Mouse (Mus musculus) stomach, embryonic 16.5 days (tissue): Measurements from ENCODE around the gene Egfl8. TPM values are rescaled to one million over a fixed set of nuclear protein-coding genes. Genes with fewer than 3 reads are reported as not detected.

Experiments used
- ATAC-seq: fragments of 200-750 bp; cut with Nextera tagmentation; 2 replicates; pipeline ENCODE4 v1.8.0; 2017; ENCODE audit warnings: moderate number of reproducible peaks, moderate TSS enrichment; ENCODE audit not compliant: insufficient read depth, low FRiP score
- H3K27ac ChIP-seq: fragments of 300-500 bp; sonication (generic); 2 replicates; pipeline ENCODE4 v1.5.1; 2014; ENCODE audit warnings: low read length
- H3K27me3 ChIP-seq: fragments of 300-500 bp; sonication (generic); 2 replicates; pipeline ENCODE4 v1.6.1; 2014; ENCODE audit warnings: low read length, control low read depth, mixed read lengths; ENCODE audit not compliant: control insufficient read depth, insufficient read depth
- H3K36me3 ChIP-seq: fragments of 300-500 bp; sonication (generic); 2 replicates; pipeline ENCODE4 v1.6.1; 2014; ENCODE audit warnings: low read length; ENCODE audit not compliant: control insufficient read depth, insufficient read depth
- H3K4me1 ChIP-seq: fragments of 300-500 bp; sonication (generic); 2 replicates; pipeline ENCODE4 v1.6.1; 2014; ENCODE audit warnings: low read length, control low read depth, mixed read lengths; ENCODE audit not compliant: control insufficient read depth, insufficient read depth
- H3K4me2 ChIP-seq: fragments of 300-500 bp; sonication (generic); 2 replicates; pipeline ENCODE4 v1.6.1; 2014; ENCODE audit warnings: low read depth, low read length, mixed read lengths
- H3K4me3 ChIP-seq: fragments of 300-500 bp; sonication (generic); replicated peaks from 2 replicates; pipeline ENCODE4 v1.5.1; 2014; ENCODE audit warnings: mild to moderate bottlenecking, low read length
- H3K9ac ChIP-seq: fragments of 300-500 bp; sonication (generic); 2 replicates; pipeline ENCODE4 v1.6.1; 2014; ENCODE audit warnings: low read length
- H3K9me3 ChIP-seq: fragments of 300-500 bp; sonication (generic); replicated peaks from 2 replicates; pipeline ENCODE4 v1.6.1; 2016; ENCODE audit warnings: low read length, control low read depth; ENCODE audit not compliant: control insufficient read depth
- WGBS: fragments of 180-500 bp; shearing (Covaris S2); extraction: QIAGEN DNeasy Blood & Tissue Kit; methylation state at CpG from one replicate; pipeline ENCODE4 v1.1.7; 2014; 5-methylcytosine and 5-hydroxymethylcytosine counted together
- polyA plus RNA-seq: library from polyadenylated mRNA; unstranded; fragments of >200 nt; fragmentation: Nextera tagmentation; extraction: Ambion mirVana; gene quantifications from 2 replicates; pipeline ENCODE4 v1.2.1, GENCODE M21; 2015

The Egfl8 gene
- polyA plus RNA-seq, 1 experiment from 2014 or later = 3.5 TPM

GRCm38 (mm10) chr17:34652546-34652945 lies 36.8 kb upstream of the Egfl8 start:
- H3K4me3 ChIP-seq = no peak overlapping the region
- 91% methylated on average over 10 of the region's 10 CpGs for WGBS

GRCm38 (mm10) chr17:34651507-34652221 lies 35.9 kb upstream of the Egfl8 start:
- 48% methylated on average over 19 of the region's 19 CpGs for WGBS

More at GRCm38 (mm10) chr17:34652546-34652945, 36.8 kb upstream of the Egfl8 start:
- H3K36me3 ChIP-seq = peaks cover 21% of the 10 kb centered on the region; the same call in 1 of the 2 replicates
- H3K9ac ChIP-seq = no peak overlapping the region
- no peak overlapping the region for H3K4me2 ChIP-seq
- H3K27me3 ChIP-seq = no peaks in the 10 kb centered on the region
- no peak for ATAC-seq
- peaks cover 34% of the 10 kb centered on the region for H3K4me1 ChIP-seq
- H3K9me3 ChIP-seq = no peaks in the 10 kb centered on the region
- H3K27ac ChIP-seq = no peak overlapping the region

DNA sequence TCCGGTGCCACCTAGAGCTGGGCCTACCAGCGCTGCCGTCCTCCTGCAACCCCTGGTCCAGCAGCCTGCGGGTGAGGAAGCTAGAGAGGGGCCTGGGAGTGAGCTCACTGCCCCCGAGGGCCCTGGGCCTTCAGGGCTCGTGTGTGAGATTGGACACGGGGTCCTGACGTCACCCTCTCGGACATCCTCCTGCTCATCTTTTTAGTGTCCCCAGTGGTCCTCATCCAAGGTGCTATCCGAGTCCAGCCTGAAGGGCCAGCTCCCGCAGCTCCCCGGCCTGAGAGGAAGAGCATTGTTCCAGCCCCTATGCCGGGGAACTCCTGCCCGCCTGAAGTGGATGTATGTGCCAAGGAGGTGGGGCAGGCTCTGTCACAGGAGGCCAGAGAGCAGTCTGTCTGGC lies 35.0 kb upstream of the Egfl8 start:
- Histone ChIP-seq H3K4me3 (no peak overlapping the region), H3K4me2 (no peak overlapping the region), H3K27ac (no peak overlapping the region), H3K27me3 (no peaks in the 10 kb centered on the region), H3K9me3 (no peaks in the 10 kb centered on the region), H3K4me1 (peaks cover 25% of the 10 kb centered on the region), H3K9ac (no peak overlapping the region), H3K36me3 (peaks cover 21% of the 10 kb centered on the region; the same call in 1 of the 2 replicates)
- 95% methylated on average over 14 of the region's 14 CpGs for WGBS
- ATAC-seq = no peak

More at GRCm38 (mm10) chr17:34651507-34652221, 35.9 kb upstream of the Egfl8 start:
- H3K27me3 ChIP-seq = no peaks in the 10 kb centered on the region
- no peak for ATAC-seq
- H3K4me3 ChIP-seq = no peak overlapping the region
- H3K27ac ChIP-seq = no peak overlapping the region
- H3K36me3 ChIP-seq = peaks cover 21% of the 10 kb centered on the region; the same call in 1 of the 2 replicates
- no peak overlapping the region for H3K4me2 ChIP-seq
- no peaks in the 10 kb centered on the region for H3K9me3 ChIP-seq
- peaks cover 31% of the 10 kb centered on the region for H3K4me1 ChIP-seq
- H3K9ac ChIP-seq = no peak overlapping the region

DNA sequence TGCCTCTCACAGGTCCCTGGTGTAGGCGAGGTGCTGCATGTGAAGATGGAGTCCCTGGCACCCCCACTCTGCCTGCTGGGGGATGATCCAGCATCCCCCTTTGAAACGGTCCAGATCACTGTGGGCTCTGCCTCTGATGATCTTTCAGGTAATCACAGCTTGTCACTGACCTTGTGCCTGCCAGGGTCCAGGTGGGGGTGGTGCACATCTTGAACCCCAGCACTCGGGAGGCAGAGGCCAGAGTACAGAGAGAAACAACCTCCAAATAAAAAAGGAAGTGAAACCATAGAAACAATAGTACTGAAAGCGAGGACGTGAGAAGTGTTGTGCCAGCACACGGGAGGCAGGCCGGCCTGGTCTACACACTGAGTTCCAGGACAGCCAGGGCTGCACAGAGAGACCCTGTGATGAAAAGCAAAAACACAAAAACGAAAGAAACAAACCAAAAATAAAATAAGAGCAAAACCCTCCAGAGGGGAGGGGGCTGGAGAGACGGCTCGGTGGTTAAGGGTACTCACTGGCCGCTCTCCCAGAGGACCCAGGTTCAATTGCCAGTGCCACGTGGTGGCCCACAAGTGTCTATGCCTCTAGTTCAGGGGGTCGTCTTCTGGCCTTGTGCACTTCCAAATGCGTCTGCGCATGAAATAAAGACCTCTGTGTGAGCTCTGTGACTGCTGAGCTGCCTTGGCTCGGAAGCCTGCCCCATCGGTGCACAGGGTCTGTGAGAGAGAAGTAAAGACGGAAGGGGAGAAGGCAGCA lies 33.5 kb upstream of the Egfl8 start:
- no peak for ATAC-seq
- no peaks in the 10 kb centered on the region for H3K27me3 ChIP-seq
- H3K36me3 ChIP-seq = peaks cover 21% of the 10 kb centered on the region; the same call in 1 of the 2 replicates
- no peaks in the 10 kb centered on the region for H3K9me3 ChIP-seq
- WGBS = 87% methylated on average over 18 of the region's 18 CpGs
- no peak overlapping the region for H3K4me3 ChIP-seq
- no peak overlapping the region for H3K27ac ChIP-seq
- peak overlapping the region; percentile 2; the same call in 1 of the 2 replicates for H3K9ac ChIP-seq
- peaks cover 20% of the 10 kb centered on the region for H3K4me1 ChIP-seq
- no peak overlapping the region for H3K4me2 ChIP-seq

GRCm38 (mm10) chr17:34648141-34648890 lies 32.5 kb upstream of the Egfl8 start:
- Histone ChIP-seq H3K9me3 (no peaks in the 10 kb centered on the region), H3K4me2 (peak overlapping the region; percentile 91), H3K27ac (no peak overlapping the region), H3K27me3 (no peaks in the 10 kb centered on the region), H3K9ac (peak overlapping the region; percentile 97; the same call in 1 of the 2 replicates), H3K4me3 (peak overlapping the region; percentile 99), H3K36me3 (0 out of 2 replicates have a peak, but pooled peaks cover 16% of the 10 kb centered on the region), H3K4me1 (peaks cover 18% of the 10 kb centered on the region)
- WGBS = 83% methylated on average over 16 of the region's 16 CpGs
- ATAC-seq = no peak

DNA sequence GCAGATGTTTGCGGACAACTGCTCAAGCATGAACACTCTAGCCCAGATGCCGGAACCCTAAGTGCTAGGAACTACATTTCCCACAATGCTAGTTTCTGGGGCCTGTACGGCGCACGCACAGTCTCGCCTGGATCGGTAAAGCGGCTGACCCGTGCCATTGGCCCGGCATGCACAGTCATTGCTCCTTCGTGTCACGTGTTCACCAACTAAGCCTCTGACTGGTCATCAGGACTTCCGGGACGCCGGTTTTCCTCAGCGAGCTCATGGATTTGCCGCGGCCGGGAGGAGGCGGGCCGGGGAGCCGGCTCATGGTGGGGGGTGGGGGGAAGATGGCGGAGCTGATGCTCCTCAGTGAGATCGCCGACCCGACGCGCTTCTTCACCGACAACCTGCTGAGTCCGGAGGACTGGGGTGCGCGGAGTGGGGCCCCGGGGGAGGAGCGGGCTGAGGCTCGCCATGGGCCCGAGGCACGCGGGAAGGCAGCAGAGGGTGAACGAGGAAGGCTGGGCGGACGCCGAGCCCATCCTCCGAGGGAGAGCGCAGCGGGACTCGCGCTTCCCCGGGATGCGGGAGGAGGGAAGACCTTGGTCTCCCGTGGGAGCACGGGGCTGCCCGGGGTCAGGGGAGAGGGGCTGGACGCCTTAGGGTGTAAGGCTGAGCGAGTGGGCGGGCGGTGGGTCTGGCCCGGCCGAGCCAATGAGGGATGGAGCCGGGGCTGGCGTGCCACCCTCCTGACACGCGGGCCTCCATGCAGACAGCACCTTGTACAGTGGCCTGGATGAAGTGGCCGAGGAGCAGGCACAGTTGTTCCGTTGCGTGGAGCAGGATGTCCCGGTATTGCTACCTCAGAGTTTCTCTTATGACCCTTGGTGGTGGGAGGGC lies 31.4 kb upstream of the Egfl8 start, which contains the start of gene Atf6b:
Atf6b (plus strand) TSS at position 241 of the 882 bp plus-strand sequence.
- peak within 1 kb of the TSS; percentile 97 for H3K9ac ChIP-seq
- H3K4me1 ChIP-seq = peaks cover 18% of the 10 kb centered on the region
- H3K4me3 ChIP-seq = peak within 1 kb of the TSS; percentile 99
- no peaks in the 10 kb centered on the region for H3K27me3 ChIP-seq
- peak within 1 kb of the TSS; percentile 74 for H3K27ac ChIP-seq
- WGBS = under 1% methylated on average over 66 of the region's 66 CpGs
- peak; percentile 97 for ATAC-seq
- no peaks in the 10 kb centered on the region for H3K9me3 ChIP-seq
- 0 out of 2 replicates have a peak, but pooled peaks cover 16% of the 10 kb centered on the region for H3K36me3 ChIP-seq
- H3K4me2 ChIP-seq = peak within 1 kb of the TSS; percentile 91

DNA sequence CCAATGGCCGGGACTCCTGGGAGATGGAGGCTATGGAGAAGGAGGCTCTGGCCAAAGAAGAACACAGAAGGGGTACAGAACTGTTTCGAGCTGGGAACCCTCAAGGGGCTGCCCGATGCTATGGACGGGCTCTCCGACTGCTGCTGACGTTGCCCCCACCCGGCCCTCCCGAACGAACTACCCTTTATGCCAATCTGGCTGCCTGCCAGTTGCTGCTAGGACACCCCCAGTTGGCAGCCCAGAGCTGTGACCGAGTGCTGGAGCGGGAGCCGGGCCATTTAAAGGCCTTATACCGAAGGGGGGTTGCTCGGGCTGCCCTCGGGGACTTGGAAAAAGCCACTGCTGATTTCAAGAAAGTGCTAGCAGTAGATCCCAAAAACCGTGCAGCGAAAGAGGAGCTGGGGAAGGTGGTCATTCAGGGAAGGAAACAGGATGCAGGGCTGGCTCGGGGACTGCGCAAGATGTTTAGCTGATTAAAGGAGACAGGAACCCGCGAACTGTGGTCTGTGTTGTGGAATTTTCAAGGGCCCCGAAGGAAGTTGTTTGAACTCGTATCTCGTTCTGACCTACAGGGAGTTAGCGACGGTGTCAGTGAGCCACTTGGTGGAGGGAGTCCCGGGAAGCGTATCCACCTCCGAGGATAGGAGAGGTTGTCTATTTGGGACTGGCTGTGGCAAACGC lies 30.2 kb upstream of the Egfl8 start:
- Histone ChIP-seq H3K4me1 (peaks cover 23% of the 10 kb centered on the region), H3K27me3 (no peaks in the 10 kb centered on the region), H3K36me3 (0 out of 2 replicates have a peak, but pooled peaks cover 10% of the 10 kb centered on the region), H3K4me3 (no peak overlapping the region), H3K9me3 (no peaks in the 10 kb centered on the region), H3K4me2 (no peak overlapping the region; the same call in 1 of the 2 replicates), H3K9ac (no peak overlapping the region), H3K27ac (no peak overlapping the region)
- WGBS = 84% methylated on average over 30 of the region's 30 CpGs
- ATAC-seq = no peak
